Mouse (Mus musculus) T-helper 17 cell (primary cell): ENCODE results near the gene Gm13277.
"Not testable (repeated sequence)": the region's sequence is repeated elsewhere in the genome, so short reads cannot be mapped to it uniquely, and the experiment has no call there.

Source experiments
- in situ Hi-C, 2 experiments: fragments of 300-600 bp; cut with MboI, MseI; formaldehyde crosslinking; loops; 1 replicate in 1 of 2; 2 replicates in 1 of 2; pipeline ENCODE4 v1.15.1; 2025; ENCODE audit warnings: high pct_unique_total_duplicates in 2 of 2

Gene Gm13277

GRCm38 (mm10) chr4:88788402-88788801 is at the start of gene Gm13277:
Gene Gm13277 (plus strand): TSS chr4:88788632.
- in situ Hi-C loops, result loop anchor here (5.0 to 10.0 kb wide), 3 partner anchors 36 to 736 kb away; partner anchors contain the start of gene Gm13271 (in 2 of the 2)

DNA sequence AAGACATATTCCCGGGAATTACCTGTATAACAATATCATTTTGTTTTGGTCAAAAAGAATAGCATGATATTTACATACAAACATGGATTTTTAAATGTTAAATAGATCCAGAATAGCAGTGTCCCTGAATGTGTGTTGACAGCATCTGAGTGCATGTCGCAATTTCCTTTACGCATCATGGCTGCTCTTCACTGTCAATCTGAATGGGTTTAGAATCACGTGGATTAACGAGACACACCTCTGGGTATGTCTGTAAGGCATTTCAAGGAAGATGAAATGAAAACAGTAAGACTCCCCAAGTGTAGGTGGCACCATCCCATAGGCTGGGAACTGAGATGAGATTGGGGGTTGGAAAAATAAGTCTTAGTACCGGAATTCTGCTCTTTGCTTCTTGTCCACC is 49.4 kb upstream of the Gm13277 start:
- in situ Hi-C loops, result loop anchor here in 1 of 2 experiments (5.0 kb wide), 2 partner anchors 42 to 63 kb away; partner anchors contain the start of gene Gm13287

DNA sequence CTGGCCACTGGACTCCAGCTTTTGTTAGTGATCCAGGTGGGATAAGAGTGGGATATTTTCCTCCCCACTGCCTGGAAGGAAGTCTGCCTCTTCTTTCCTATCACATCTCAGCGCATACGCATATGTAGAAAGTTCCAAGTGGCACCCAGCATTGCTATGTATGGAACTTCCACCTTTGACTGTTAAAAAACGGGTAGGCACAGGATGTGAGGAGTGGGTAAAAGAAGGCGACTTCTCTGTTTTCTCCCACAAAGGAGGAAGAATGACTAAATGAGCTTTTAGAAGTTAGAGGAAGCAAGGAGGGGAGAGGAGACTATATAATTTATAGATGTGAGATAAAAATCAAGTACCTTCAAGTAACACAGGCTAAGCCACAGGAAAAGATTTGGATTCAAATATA is 47.0 kb upstream of the Gm13277 start:
- in situ Hi-C loops, result no loop called here

DNA sequence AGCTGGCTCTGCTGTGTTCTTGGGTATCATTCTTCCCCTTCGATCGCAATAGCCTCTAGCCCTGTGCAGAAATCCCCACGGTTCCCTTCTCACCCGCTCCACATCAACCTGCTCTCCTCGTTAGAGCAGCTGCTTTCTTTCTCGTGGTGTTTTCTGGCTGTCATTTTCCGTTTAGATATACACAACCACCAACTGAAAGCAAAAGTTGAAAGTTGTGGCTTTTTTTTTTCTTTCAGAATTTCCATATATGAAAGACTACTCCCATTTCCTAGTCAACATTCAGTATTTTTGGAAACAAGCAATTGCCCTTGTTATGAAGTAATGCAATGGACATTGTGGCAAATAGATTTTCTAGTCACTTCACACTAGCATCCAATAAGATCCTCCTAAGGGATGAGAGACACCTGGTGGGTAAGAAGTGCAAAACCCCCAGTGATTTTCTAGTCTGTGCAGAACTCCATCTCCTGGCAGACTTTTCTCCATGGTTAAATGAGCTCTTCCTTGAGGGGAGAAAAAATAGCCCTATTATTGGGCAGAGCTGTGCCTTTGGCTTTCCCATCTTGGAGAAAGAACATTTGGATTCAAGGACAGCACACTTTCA is 45.6 kb upstream of the Gm13277 start:
- in situ Hi-C loops, result no loop called here

GRCm38 (mm10) chr4:88744207-88744606 is 44.2 kb upstream of the Gm13277 start:
- in situ Hi-C loops, result no loop called here

DNA sequence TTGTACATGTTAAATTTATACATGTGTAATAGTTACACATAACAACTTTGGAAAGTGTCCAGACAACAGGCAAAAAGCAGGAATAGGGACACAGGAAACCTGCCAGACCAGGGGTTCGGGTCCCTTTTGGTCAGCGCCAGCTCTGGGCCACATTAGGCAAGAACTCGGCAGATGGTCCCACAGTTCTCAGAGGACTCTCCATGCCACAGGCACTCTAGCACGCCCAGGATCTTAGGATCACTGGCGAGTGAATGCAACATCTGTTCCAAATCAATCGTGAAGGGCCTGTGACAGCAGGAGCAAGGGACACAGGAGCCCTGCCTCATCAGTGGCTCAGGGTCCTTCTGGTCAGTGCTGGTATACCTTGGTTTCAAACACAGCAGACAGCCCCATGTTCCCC is 38.5 kb upstream of the Gm13277 start:
- in situ Hi-C loops, result loop anchor here (5.0 kb wide), 1 partner anchor 37 kb away; the partner anchor contains the start of genes Gm13276 (in 2 of the 2) and Gm13277 (in 2 of the 2)

- in situ Hi-C loops, result loop anchor here (5.0 kb wide), 1 partner anchor 32 kb away; the partner anchor contains the start of genes Gm13276 (in 2 of the 2) and Gm13277 (in 2 of the 2)
These were observed 33.6 kb upstream of the Gm13277 start, which contains the start of gene Gm13271 for GRCm38 (mm10) chr4:88754818-88755340. Gene Gm13271 (plus strand): TSS chr4:88754868.

- in situ Hi-C loops, result not testable (repeated sequence)
These were observed 31.6 kb upstream of the Gm13277 start for GRCm38 (mm10) chr4:88756581-88757513.

DNA sequence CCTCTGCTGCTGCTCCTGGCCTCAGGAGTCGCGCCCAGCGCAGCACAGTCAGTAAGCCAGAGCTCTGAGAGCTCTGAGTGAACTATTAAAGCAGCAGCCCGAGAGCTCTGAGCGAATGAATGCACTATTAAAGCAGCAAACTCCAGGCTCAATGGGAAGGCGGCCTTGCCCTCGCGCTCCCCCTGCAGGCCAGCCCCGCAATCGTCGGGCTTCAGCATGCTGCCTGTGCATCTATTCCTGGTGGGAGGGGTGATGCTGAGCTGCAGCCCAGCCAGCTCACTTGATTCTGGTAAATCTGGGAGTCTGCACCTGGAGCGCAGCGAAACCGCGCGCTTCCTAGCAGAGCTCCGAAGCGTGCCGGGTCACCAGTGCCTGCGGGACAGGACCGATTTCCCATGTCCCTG is 30.8 kb upstream of the Gm13277 start:
- in situ Hi-C loops, result not testable (repeated sequence)

GRCm38 (mm10) chr4:88758751-88759150 is 29.7 kb upstream of the Gm13277 start:
- in situ Hi-C loops, result not testable (repeated sequence)

GRCm38 (mm10) chr4:88759610-88760268 is 28.7 kb upstream of the Gm13277 start, which contains the start of gene Gm13283:
Gene Gm13283 (plus strand): TSS chr4:88760119.
- in situ Hi-C loops, result not testable (repeated sequence)

DNA sequence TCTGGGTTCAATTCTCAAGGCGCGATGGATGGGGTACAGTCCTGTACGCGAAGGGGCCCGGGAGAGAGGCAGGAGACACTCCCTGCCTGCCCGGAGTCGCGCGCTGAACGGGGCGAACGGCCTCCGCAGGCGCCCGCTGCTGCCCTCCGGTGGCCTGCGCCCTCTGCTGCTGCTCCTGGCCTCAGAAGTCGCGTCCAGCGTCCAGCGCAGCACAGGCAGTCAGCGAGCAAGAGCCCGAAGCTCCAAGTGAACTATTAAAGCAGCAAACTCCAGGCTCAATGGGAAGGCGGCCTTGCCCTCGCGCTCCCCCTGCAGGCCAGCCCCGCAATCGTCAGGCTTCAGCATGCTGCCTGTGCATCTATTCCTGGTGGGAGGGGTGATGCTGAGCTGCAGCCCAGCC is 28.0 kb upstream of the Gm13277 start:
- in situ Hi-C loops, result not testable (repeated sequence)

GRCm38 (mm10) chr4:88761776-88762175 is 26.7 kb upstream of the Gm13277 start:
- in situ Hi-C loops, result not testable (repeated sequence)

- in situ Hi-C loops, result not testable (repeated sequence)
These were observed 26.1 kb upstream of the Gm13277 start for GRCm38 (mm10) chr4:88762341-88762740.

GRCm38 (mm10) chr4:88763384-88764018 is 24.9 kb upstream of the Gm13277 start:
- in situ Hi-C loops, result not testable (repeated sequence)

- in situ Hi-C loops, result loop anchor here in 1 of 2 experiments (5.0 kb wide), 1 partner anchor 34 kb away; the partner anchor contains the start of gene Gm13288
These were observed 14.9 kb upstream of the Gm13277 start, which contains the start of gene Gm13290 for GRCm38 (mm10) chr4:88773534-88773933. Gene Gm13290 (plus strand): TSS chr4:88773834.

DNA sequence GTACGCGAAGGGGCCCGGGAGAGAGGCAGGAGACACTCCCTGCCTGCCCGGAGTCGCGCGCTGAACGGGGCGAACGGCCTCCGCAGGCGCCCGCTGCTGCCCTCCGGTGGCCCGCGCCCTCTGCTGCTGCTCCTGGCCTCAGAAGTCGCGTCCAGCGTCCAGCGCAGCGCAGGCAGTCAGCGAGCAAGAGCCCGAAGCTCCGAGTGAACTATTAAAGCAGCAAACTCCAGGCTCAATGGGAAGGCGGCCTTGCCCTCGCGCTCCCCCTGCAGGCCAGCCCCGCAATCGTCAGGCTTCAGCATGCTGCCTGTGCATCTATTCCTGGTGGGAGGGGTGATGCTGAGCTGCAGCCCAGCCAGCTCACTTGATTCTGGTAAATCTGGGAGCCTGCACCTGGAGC is 11.8 kb upstream of the Gm13277 start, which contains the start of gene Gm13289:
Gene Gm13289, plus strand, starts transcription at position 301 of the 400 bp plus-strand sequence.
- in situ Hi-C loops, result not testable (repeated sequence)

- in situ Hi-C loops, result not testable (repeated sequence)
These were observed 8.9 kb upstream of the Gm13277 start, which contains the start of gene Gm13272 for GRCm38 (mm10) chr4:88779550-88779949. Gene Gm13272 (plus strand): TSS chr4:88779850.

DNA sequence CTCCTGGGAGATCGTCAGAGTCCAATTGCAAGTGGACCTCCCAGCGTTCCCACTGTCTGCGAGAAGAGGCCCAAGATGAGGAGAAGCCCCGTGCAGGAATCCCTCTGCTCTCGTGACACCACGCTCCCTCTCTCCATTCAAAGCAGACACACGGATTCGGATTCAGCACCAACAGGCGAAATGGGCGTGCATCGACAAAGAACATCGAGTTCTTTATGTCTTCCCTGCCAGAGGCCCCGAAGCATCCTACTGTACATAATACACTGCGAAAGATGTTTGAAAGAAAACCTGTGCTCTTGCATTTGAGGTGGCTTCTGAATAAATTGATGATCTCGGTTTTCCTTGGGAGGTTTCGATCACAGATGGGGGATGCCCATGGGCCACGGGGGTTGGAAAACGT is 8.1 kb upstream of the Gm13277 start:
- in situ Hi-C loops, result loop anchor here (10.0 kb wide), 2 partner anchors 84 to 744 kb away; no protein-coding TSS in a partner anchor

DNA sequence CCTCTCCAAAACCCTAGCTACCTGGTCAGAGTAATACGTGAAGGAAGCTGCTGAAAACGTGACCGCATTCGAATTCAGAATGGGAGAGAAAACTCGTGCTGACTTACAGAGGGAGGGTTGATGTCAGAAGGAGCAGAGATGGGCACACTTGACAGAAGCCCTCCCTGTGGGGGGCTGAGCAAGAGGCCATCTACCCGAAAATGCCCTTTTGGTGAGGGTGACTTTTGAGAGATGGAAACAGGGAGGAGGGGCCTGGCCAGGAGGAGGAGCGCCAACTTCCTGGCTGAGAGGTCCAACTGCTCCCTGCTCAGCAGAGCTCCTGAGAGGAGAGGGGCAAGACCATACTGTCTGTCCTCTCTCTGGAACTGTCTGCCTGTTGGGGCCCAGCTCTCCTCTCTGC is 6.6 kb upstream of the Gm13277 start, which contains the start of gene Ifnz:
Gene Ifnz, plus strand, starts transcription at position 301 of the 400 bp plus-strand sequence.
- in situ Hi-C loops, result loop anchor here (10.0 kb wide), 2 partner anchors 83 to 743 kb away; no protein-coding TSS in a partner anchor
